Mouse (Mus musculus) megakaryocyte, embryonic 14.5 days (primary cell): ENCODE data around the gene 1700092M07Rik. TPM values are rescaled to one million over a fixed set of nuclear protein-coding genes. Genes with fewer than 3 reads are reported as not detected.

Source experiments
- H3K27me3 ChIP-seq: replicated peaks from 2 replicates; pipeline ENCODE3; 2012; ENCODE audit warnings: inconsistent platforms
- H3K36me3 ChIP-seq: replicated peaks from 2 replicates; pipeline ENCODE3; 2012; ENCODE audit warnings: low read length, inconsistent platforms, mixed read lengths
- H3K4me1 ChIP-seq: 2 replicates; pipeline ENCODE4 v1.6.1; 2012; ENCODE audit warnings: inconsistent platforms
- H3K4me3 ChIP-seq: replicated peaks from 2 replicates; pipeline ENCODE3; 2012; ENCODE audit warnings: moderate library complexity, mild to moderate bottlenecking, inconsistent platforms
- H3K9me3 ChIP-seq: 2 replicates; pipeline ENCODE4 v1.6.1; 2012; ENCODE audit warnings: inconsistent platforms
- FLI1 ChIP-seq: IDR thresholded peaks from 2 replicates; pipeline ENCODE4 v1.6.1; 2012; ENCODE audit warnings: low read length, inconsistent platforms, mixed read lengths
- GATA1 ChIP-seq: IDR thresholded peaks from 3 replicates; pipeline ENCODE4 v1.6.1; 2012; ENCODE audit warnings: mixed read lengths, low read length, inconsistent platforms, borderline replicate concordance
- polyA plus RNA-seq: library from polyadenylated mRNA; stranded (reverse); fragments of >175 nt; gene quantifications from 2 replicates; pipeline ENCODE4 v1.2.3, GENCODE M21; 2012; ENCODE audit warnings: low replicate concordance; ENCODE audit not compliant: insufficient read depth

The 1700092M07Rik gene
- polyA plus RNA-seq, 1 experiment = 0.86 TPM

DNA sequence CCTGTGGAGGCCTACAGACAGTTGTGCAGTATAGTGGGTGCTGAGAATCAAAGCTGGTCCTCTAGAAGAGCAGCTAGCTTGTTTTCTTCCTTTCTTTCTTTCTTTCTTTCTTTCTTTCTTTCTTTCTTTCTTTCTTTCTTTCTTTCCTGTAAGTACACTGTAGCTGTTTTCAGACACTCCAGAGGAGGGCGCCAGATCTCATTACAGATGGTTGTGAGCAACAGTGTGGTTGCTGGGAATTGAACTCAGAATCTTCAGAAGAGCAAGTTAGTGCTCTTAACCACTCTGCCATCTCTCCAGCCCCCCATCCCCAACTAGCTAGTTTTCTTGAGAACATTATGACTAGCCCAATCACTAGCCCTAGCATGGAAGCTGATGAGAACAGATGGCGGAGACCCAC is 20.2 kb downstream of the 1700092M07Rik start:
- Histone ChIP-seq H3K27me3 (no peaks in the 10 kb centered on the region), H3K9me3 (peaks cover 14% of the 10 kb centered on the region), H3K4me3 (no peak overlapping the region), H3K36me3 (peaks cover 54% of the 10 kb centered on the region), H3K4me1 (peaks cover 26% of the 10 kb centered on the region)
- TF ChIP-seq FLI1 (no peak), GATA1 (no peak)

DNA sequence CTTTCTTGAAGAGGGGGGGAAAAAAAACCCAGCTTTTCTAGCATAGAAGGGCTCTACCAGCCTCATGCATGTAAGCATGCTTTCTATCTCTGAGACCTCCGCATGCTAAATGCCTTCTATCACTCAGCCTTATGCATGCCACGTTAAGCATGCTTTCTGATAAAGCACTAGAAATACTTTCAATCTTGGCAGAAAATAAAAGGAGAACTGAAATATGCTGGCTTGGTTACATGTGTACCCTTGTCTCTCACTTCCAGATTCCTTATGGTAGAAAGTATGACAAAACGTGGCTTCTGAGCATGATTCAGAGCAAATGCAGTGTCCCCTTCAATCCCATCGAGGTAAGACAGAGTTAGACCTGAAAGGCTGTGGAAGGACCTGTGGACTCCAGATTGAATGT is 22.8 kb downstream of the 1700092M07Rik start:
- TF ChIP-seq GATA1 (no peak), FLI1 (no peak)

DNA sequence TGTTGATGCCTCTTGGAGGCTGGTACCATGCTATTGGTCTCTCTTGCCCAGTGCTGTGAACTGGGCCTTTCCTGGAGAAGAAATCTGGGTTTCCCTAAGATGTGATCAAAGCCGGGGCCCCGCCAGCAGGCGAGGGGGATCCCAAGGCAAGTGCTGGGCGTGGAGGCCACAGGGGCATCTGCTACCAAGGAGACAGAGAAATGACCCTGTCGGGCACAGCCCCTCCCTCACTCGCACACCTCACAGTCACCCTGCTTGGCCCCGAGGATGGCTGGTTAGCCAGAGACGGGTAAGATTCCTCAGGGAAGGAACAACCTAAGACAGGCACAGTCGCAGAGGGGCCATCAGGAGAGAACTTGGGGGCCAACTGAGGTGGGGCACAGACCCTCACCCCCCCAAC is 25.0 kb downstream of the 1700092M07Rik start:
- Histone ChIP-seq H3K4me3 (peak overlapping the region; percentile 46), H3K4me1 (peaks cover 12% of the 10 kb centered on the region), H3K36me3 (peaks cover 97% of the 10 kb centered on the region), H3K27me3 (no peaks in the 10 kb centered on the region), H3K9me3 (peaks cover 15% of the 10 kb centered on the region)
- TF ChIP-seq GATA1 (no peak), FLI1 (no peak)

More for the DNA sequence above, 22.8 kb downstream of the 1700092M07Rik start:
- peaks cover 15% of the 10 kb centered on the region for H3K9me3 ChIP-seq
- peaks cover 77% of the 10 kb centered on the region for H3K36me3 ChIP-seq
- peaks cover 19% of the 10 kb centered on the region for H3K4me1 ChIP-seq
- H3K27me3 ChIP-seq = no peaks in the 10 kb centered on the region
- no peak overlapping the region for H3K4me3 ChIP-seq

DNA sequence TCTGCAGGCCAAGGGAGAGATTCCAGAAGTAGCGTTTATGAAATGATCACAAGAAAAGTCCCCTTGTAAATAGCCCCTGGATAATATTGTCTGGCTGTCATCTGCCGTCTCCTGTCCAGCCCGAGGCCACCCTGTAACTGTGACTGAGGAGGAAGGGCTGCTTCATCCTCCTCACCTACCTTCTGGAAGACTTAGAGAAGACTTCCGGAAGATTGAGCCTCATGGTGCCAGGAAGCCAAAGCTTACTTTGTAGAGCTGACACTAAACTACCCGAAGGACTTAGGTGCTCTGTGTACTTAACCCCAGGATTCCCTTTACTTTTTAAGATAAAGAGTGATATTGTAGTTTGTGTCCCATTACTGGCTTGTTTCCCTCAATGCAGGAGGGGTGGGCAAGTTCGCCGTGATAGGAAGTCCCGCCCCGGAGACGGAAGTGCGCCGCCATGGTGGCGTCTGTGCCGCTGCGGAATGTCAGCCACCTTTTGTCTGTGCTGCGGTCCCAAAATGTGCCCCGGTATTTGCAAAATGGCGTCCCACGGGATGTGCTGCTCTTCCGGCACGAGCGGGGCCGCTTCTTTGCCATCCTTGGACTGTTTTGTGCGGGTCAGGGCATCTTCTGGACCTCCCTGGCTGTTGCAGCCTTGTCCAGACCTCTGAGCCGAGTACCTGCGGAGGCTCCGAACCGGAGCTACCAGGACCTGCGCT is 30.2 kb downstream of the 1700092M07Rik start, which contains the start of gene Tmem223:
Gene Tmem223, plus strand, starts transcription at position 430 of the 704 bp plus-strand sequence.
- Histone ChIP-seq H3K27me3 (no peaks in the 10 kb centered on the region), H3K4me1 (peaks cover 42% of the 10 kb centered on the region), H3K36me3 (peaks cover 71% of the 10 kb centered on the region), H3K9me3 (peaks cover 2% of the 10 kb centered on the region), H3K4me3 (peak within 1 kb of the TSS; percentile 93)
- no peak for TF ChIP-seq FLI1
- TF ChIP-seq GATA1 = no peak

DNA sequence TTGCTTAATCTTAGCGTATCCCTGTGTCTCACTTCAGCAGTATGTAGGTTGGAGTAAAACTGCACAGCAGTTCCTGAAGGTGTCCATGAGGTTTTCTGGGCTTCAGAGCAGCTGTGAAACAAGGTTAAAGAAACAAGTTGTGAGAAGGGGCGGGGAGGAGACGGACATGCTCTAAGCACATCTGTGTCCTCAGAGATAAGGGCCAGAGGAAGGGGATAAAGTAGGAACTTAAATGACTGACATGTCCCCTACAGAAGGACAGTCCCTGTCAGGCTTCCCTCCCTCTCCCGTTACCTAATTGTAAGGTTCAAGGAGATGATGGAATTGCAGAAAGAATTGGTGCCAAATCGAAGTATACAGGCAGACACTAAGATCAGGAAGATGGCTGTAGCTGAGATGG is 32.5 kb downstream of the 1700092M07Rik start:
- Histone ChIP-seq H3K36me3 (peaks cover 60% of the 10 kb centered on the region), H3K27me3 (no peaks in the 10 kb centered on the region), H3K9me3 (no peaks in the 10 kb centered on the region), H3K4me1 (peaks cover 52% of the 10 kb centered on the region), H3K4me3 (peak overlapping the region; percentile 97)
- TF ChIP-seq FLI1 = no peak
- TF ChIP-seq GATA1 = no peak

DNA sequence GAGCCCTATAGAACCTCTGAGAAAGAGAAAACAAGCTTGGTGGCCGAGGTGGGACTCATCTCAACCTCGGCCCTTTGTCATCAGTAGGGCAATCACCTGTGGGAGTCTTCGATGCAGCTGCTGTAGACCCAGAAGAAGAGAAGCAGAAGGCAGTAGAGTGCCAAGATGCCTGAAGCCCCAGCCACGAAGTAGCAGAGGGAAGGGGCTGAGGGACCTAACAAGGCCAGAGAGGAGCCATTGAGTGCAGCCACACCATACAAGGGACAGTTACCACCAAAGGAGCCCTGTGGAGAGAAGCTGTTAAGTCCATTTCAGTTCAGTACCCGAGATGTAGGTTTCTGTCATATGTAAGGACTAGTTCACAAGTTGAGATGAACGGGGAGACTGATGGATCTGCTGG is 32.9 kb downstream of the 1700092M07Rik start:
- peak overlapping the region; percentile 97 for H3K4me3 ChIP-seq
- TF ChIP-seq GATA1 (no peak), FLI1 (no peak)
- H3K4me1 ChIP-seq = peaks cover 52% of the 10 kb centered on the region
- H3K36me3 ChIP-seq = peaks cover 60% of the 10 kb centered on the region
- H3K9me3 ChIP-seq = no peaks in the 10 kb centered on the region
- no peaks in the 10 kb centered on the region for H3K27me3 ChIP-seq

DNA sequence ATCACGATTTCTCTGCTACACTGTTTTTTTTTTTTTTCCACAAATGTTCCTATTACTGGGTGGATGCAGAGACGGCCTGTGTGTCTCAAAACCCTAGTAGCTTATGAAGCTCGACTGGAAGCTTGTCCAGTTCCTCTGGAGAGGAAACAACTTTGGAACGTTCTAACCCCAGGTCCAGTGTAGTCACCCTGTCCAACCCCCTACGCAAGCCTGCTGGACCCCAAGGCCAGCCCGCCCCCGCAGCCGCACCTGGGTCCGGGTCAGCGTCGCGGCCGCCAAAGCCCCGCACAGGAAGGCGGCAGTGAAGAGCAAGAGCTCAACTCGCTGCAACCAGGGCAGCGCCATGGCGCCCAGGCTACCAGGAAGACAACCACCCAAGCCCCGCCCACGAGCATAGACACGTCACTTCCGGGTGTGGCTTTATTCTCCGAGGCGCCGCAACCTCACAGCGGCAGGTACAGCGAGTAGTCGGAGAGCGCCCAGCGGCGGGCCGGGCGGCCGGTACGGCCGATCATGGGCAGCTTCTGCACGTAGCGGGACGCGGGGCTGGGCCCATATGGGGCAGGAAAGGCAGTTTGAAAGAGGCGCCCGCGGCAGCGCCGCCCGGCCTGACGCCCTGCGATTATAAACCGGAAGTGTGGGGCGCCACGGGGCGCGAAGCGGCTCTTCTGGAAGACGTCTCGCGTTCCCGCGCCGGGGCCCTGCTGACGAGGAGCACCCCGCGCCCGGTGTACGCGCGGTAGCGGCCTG is 33.7 kb downstream of the 1700092M07Rik start, which contains the start of gene Tmem179b:
Gene Tmem179b, minus strand, starts transcription at position 382 of the 750 bp plus-strand sequence.
- TF ChIP-seq GATA1 (no peak), FLI1 (peak; percentile 68; the same call in 1 of the 2 replicates)
- Histone ChIP-seq H3K4me1 (peaks cover 52% of the 10 kb centered on the region), H3K36me3 (peaks cover 57% of the 10 kb centered on the region)

DNA sequence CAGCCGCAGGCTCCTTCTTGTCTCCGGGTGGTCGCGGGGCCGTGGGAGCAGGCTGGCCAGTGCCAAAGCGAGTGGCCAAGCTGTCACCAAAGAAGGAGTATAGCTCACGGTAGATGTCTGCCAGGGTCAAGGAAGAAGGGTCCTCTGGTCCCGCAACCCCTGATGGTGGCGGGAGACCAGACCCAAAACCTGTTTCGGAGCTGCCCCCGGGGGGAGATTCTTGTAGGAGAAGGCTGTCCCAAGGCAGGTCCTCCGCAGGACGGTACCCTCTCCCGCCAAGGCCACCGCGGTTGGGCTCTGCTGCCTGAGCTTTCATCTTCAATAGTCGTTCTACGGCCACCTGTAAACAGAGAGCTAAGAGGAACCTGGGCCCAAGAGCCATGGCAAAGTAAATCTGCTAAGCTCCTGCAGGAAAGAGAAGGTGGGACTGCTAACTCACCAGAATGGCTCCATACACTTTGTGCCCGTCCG is 34.5 kb downstream of the 1700092M07Rik start:
- Histone ChIP-seq H3K4me3 (peak overlapping the region; percentile 97), H3K4me1 (peaks cover 55% of the 10 kb centered on the region), H3K27me3 (no peaks in the 10 kb centered on the region), H3K36me3 (peaks cover 55% of the 10 kb centered on the region), H3K9me3 (no peaks in the 10 kb centered on the region)
- TF ChIP-seq FLI1 (no peak), GATA1 (no peak)

More for the DNA sequence above, 33.7 kb downstream of the 1700092M07Rik start, which contains the start of gene Tmem179b:
- Histone ChIP-seq H3K4me3 (peak within 1 kb of the TSS; percentile 97), H3K9me3 (no peaks in the 10 kb centered on the region), H3K27me3 (no peaks in the 10 kb centered on the region)

DNA sequence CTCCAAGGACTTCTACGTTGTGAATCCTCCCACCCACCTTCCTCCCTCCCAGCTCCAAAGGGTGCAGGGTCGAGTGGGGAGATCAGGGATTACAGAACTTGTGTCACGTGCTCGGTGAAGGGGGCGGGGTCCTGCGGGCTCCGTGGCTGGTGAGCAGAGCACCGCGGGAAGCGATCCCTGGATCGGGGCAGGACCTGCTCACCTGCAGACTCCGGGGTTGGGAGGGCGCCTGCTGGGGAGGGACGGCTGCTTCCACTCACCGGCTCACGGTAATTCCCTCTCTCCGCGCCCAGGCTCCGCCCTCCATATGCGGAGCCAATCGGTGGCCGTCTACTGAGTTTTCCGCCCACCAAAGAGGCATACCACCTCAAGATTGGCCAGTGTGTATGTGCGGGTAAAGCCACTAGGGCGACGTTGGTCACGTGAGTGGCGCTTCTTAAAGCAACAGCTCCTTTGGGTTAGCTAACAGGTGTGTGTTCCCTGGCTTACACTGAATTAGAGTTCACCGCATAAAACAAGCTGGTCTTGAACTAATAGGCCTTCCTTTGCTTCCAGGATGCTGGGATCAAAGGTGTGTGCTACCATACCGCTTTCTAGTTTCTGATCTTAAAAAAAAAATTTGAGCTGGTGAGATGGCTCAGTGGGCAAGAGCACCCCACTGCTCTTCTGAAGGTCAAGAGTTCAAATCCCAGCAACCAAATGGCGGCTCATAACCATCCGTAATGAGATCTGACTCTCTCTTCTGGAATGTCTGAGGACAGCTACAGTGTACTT is 45.7 kb downstream of the 1700092M07Rik start, which contains the start of gene Taf6l:
Gene Taf6l, minus strand, starts transcription at position 410 of the 774 bp plus-strand sequence.
- no peak for TF ChIP-seq FLI1
- TF ChIP-seq GATA1 = no peak
- Histone ChIP-seq H3K9me3 (no peaks in the 10 kb centered on the region), H3K27me3 (no peaks in the 10 kb centered on the region), H3K4me1 (peaks cover 45% of the 10 kb centered on the region), H3K4me3 (peak within 1 kb of the TSS; percentile 96), H3K36me3 (peaks cover 40% of the 10 kb centered on the region)
